Mouse (Mus musculus) E14TG2a.4 (cell line): ENCODE measurements around the gene Ampd1.

ENCODE experiments used
- CTCF ChIP-seq: conservative IDR thresholded peaks from 2 replicates; pipeline ENCODE4 v1.5.1; 2014; ENCODE audit warnings: low read length
- NANOG ChIP-seq: IDR thresholded peaks from 2 replicates; pipeline ENCODE4 v1.6.1; 2014; ENCODE audit warnings: borderline replicate concordance, low read length, mixed read lengths
- POU5F1 ChIP-seq: IDR thresholded peaks from 2 replicates; pipeline ENCODE4 v1.6.1; 2014; ENCODE audit warnings: low read length, borderline replicate concordance

- TF ChIP-seq CTCF (no peak), POU5F1 (no peak), NANOG (no peak)
Measured at GRCm38 (mm10) chr3:103040285-103040684, 33.5 kb upstream of the Ampd1 start.
